Mouse (Mus musculus) embryonic fibroblast, embryonic 13.5 days (primary cell): ENCODE data around the gene Dusp15.

Experiments
- CTCF ChIP-seq: IDR thresholded peaks from 2 replicates; pipeline ENCODE4 v1.5.1; 2011; ENCODE audit warnings: mild to moderate bottlenecking, control low read depth, low read length, moderate library complexity, borderline replicate concordance; ENCODE audit not compliant: insufficient read depth
- POLR2A ChIP-seq: IDR thresholded peaks from 2 replicates; pipeline ENCODE4 v1.6.1; 2011; ENCODE audit warnings: low read depth, mild to moderate bottlenecking, control low read depth, low read length, moderate library complexity

GRCm38 (mm10) chr2:152906274-152907037, 45.0 kb downstream of the Dusp15 start:
- no peak for TF ChIP-seq CTCF
- TF ChIP-seq POLR2A: no peak
